Mouse (Mus musculus): ENCODE data around the gene Zfp14. TPM values are rescaled to one million over a fixed set of nuclear protein-coding genes. Genes with fewer than 3 reads are reported as not detected.
A peak's percentile ranks its signal among the peaks of the same experiment; 100 is the strongest.

Zfp14 gene
- total RNA-seq, 2 experiments from 2014 or later: 8.5 to 8.7 TPM

DNA sequence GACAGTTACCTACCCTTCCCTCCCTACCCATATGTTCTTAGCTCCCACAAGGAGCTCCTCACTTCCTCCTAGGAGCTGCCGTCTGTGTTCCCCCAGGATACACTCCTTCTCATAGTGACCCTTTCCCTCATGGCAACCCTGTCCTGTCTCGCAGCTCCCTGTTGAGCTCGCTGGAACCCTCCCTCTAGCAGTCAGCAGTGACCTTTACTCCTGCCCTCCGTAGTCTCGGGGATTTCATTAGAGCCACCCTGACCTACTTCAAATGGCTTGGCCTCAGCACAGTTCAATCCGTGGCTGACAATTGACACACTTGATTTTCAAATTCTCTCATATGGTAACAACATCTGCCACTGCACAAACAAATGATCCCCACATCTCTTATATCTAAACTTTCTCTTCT lies 20.5 kb downstream of the Zfp14 start:
- DNase-seq (ENCODE audit: low spot score in 2 of 2): no peak

GRCm38 (mm10) chr7:30028572-30028971 lies 22.6 kb downstream of the Zfp14 start:
- DNase-seq (ENCODE audit: low spot score in 2 of 2): no peak

DNA sequence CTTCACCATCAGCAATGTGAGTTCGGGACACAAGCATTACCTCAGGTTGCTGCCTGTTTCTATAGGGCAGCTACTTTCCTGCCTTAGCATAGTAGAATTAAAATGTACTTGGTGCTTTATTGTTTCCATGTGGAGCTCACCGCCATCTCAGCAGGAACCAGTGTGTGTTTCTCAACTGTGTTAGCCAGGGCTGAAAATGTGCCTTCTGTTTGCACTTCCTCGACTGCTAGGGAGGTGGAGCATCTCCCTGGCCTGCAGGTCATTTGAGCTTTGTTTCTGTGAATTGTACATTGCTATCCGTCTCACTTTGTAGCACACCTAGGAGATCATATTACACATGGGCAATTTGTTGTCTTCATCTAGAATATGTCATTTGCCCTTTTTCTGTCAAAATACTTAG lies 23.8 kb downstream of the Zfp14 start:
- no peak for DNase-seq (ENCODE audit: low spot score in 2 of 2)

DNA sequence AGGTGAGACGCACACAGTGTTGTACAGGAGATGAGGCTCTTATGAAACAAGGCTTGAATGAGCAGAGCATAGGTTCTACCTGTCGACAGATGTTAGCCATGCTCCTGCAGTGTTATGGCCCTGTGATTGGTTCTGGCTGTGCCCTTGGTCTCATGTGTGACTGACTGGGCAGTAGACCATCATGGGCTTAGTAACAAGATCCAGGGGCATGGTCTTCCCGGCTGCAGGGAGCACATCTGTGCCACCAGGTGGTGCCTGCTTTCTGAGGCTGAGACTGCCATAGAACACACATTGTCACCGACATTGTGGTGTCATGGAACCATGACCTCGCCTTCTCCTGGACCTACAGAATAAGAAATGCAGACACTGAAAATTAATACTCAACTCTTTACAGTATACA lies 25.8 kb downstream of the Zfp14 start:
- DNase-seq (ENCODE audit: low spot score in 2 of 2): no peak

GRCm38 (mm10) chr7:30023800-30024199 lies 27.4 kb downstream of the Zfp14 start:
- DNase-seq (ENCODE audit: low spot score in 2 of 2): no peak

GRCm38 (mm10) chr7:30023324-30023723 lies 27.9 kb downstream of the Zfp14 start:
- no peak for DNase-seq (ENCODE audit: low spot score in 2 of 2)

- DNase-seq (ENCODE audit: low spot score in 2 of 2): no peak
Observed at GRCm38 (mm10) chr7:30019543-30019942, 31.6 kb downstream of the Zfp14 start.

- no peak for DNase-seq (ENCODE audit: low spot score in 2 of 2)
Observed at GRCm38 (mm10) chr7:30017226-30017625, 34.0 kb downstream of the Zfp14 start.

DNA sequence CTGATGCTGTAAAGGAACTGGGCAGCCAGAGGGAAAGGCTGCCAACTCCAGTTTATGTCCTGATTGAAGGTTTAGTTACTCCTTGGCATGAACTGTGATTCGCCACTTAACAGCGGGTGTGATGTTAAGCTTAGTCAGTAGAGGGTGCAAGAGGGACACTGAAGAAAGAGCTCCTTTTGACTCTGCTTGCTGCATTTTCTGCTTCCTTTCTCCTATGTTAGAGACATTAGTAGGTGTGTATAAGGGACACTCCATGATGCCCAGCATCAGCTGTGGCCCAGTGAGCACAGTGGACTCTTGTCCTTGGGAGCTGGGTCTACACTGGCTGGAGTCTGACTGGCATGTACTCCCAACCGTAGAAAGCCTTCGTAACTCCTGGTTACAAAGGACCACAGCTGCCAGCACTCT lies 38.2 kb downstream of the Zfp14 start:
- peak; percentile 60 to 75 for DNase-seq (ENCODE audit: low spot score in 2 of 2)

DNA sequence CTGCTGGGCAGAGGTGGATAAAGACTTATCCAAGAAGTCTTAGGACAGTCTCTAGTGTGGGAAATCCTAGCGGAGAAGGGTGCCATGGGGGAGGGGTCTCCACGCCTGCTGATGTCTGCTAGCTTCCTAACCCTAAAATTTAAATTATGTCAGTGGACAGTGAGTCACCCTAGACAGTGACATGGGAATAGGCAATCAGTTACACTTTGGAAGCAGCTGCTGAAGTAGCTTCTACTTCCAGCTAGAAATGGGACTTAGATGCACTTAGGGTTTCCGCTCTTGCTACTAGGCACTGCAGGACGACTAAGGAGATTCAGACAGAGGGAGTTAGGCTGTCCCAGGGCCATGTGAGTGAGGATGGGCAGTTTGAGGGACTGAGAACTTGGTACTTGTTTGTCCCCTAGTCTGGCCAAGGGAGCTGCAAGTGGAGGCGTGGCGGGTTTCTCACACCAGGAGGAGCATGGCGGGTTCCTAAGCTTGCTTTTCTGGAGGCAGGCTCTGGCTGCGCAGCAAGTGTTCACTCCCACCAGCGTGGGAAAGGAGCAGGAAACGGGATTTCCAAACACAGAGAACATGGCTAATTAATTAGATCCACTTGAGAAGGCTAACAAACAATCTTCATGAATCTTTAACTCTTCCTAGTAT lies 40.5 kb downstream of the Zfp14 start:
- DNase-seq (ENCODE audit: low spot score in 2 of 2): no peak

- DNase-seq (ENCODE audit: low spot score in 2 of 2): peak; percentile 38 to 54
Observed at GRCm38 (mm10) chr7:30009321-30010085, 41.7 kb downstream of the Zfp14 start.

DNA sequence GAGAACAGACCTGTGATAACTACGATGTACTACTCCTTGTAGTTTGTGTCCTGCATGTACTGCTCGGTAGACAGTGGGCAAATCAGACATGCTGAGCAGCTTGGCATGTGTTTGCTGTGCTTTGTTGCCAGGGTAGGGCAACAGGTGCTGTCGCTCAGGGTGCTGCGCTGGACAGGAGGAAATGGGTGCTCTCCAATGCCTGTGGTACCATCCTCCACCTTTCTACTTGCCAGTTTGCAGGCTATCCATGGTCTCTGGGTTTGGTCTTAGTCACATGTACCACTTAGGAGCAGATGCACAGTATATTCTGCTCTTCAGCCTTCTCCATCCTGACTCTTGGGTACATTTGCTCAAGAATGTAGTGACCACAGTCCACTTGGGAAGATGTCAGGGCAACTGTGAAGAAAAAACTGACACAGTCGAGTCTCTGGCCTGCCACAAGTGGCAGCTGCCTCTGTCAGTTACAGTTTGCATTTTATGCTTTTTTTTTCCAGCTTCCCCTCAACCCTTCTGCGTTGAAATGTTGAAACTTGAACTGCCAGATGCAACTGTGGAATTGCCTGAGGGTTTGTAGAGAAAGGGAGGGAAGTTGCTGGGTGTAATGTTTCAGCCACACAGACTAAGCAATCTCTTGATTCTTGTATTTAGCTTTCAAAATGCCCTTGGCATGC lies 43.0 kb downstream of the Zfp14 start:
- no peak for DNase-seq (ENCODE audit: low spot score in 2 of 2)

DNA sequence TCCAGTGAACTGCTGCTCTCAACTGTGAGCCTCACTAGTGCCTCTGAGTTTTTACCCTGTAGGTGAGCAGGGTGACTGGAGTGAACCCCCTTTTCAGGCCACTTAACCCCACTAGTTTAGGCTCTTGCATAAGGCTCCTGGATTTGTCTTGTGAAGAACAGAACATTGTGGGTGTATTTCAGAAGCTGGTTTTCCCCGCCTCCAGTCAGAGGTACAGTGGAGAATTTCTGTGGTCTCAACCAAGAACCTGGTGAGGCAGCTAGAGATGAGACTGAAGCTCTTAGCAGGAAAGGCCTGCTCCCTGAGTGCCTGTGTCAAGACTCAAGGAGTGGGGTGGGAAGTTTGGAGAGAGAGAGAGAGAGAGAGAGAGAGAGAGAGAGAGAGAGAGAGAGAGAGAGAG lies 43.6 kb downstream of the Zfp14 start:
- no peak for DNase-seq (ENCODE audit: low spot score in 2 of 2)

- no peak for DNase-seq (ENCODE audit: low spot score in 2 of 2)
Observed at GRCm38 (mm10) chr7:30000601-30001000, 50.6 kb downstream of the Zfp14 start.

DNA sequence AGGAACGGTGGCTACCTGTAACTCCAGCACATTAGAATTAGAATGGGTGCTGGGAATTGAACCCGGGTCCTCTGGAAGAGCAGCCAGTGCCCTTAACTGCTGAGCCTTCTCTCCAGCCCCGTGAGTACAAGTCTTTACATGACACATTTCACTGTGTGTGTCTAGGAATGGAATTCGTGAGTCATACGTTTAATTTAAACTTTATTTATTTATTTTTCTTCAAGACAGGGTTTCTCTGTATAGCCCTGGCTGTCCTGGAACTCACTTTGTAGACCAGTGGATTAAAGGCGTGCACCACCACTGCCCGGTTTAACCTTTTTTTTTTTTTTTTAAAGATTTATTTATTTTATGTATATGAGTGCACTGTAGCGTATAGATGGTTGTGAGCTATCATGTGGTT lies 56.0 kb downstream of the Zfp14 start:
- DNase-seq (ENCODE audit: low spot score in 2 of 2): no peak

- DNase-seq (ENCODE audit: low spot score in 2 of 2): no peak
Observed at GRCm38 (mm10) chr7:29993340-29993739, 57.8 kb downstream of the Zfp14 start.

- no peak for DNase-seq (ENCODE audit: low spot score in 2 of 2)
Observed at GRCm38 (mm10) chr7:29992698-29993097, 58.5 kb downstream of the Zfp14 start.

- no peak for DNase-seq (ENCODE audit: low spot score in 2 of 2)
Observed at GRCm38 (mm10) chr7:29989031-29989430, 62.1 kb downstream of the Zfp14 start.

- DNase-seq (ENCODE audit: low spot score in 2 of 2): no peak
Observed at GRCm38 (mm10) chr7:29987551-29987950, 63.6 kb downstream of the Zfp14 start.

All from layer of hippocampus, postnatal 10 days (tissue).